Mouse (Mus musculus): ENCODE measurements around the gene Cdh13.
A peak's percentile ranks its signal among the peaks of the same experiment; 100 is the strongest.

The Cdh13 gene

DNA sequence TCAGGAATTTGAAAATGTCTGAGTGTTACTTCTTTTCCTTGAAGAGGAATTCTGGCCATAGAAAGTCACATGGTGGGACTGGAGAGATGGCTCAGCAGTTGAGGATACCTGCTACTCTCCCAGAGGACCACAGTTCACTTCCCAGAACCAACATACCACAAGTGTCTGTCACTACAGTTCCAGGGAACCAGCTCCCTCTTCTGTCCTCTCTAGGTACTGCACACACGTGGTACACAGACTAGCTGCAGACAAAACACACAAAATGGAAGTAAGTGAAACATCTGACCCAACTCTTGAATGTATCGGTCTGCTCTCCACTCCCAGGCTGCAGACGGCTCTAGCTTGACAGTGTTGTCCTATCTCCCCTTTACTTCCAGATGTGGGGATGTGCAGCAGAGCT lies 633.0 kb downstream of the Cdh13 start:
- DNase-seq (ENCODE audit: low spot score in 2 of 2): no peak

DNA sequence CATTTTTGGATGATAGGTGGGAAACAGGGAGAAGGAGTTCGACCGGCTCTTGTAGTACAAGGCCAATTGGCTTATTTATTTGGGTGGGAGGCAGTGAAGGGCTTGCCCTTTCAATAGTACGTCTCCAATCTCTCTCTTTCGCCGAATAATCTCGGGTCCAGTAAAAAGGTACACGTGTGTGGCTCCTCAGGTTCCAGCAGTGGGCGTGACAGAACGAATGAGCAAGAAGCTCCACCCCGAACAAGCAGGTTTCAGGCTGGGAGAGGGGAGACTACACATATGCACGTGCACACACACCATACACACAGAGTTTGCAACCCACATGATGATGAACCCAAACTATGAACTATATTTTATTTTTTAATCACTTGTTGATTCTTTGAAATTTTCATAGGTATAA lies 653.9 kb downstream of the Cdh13 start:
- no peak for DNase-seq (ENCODE audit: low spot score in 2 of 2)

DNA sequence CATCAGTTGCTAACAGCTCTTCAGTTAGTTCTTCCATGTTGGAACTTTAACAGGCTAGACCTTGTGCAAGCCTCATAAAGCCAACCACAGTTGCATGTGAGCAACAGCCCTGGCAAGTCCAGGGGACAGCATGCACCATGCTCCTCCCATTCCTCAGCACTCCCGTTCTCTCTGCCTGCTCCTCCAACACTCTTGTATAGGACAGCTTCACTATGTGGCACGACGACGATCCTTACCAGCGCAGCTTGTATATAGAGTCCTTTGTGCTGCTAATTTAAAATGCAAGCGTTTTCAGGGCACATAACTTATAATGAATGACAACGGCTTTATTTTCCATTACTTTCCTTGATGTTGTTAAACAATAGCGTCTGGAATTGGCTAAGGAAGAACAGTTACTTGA lies 654.5 kb downstream of the Cdh13 start:
- no peak for DNase-seq (ENCODE audit: low spot score in 2 of 2)

DNA sequence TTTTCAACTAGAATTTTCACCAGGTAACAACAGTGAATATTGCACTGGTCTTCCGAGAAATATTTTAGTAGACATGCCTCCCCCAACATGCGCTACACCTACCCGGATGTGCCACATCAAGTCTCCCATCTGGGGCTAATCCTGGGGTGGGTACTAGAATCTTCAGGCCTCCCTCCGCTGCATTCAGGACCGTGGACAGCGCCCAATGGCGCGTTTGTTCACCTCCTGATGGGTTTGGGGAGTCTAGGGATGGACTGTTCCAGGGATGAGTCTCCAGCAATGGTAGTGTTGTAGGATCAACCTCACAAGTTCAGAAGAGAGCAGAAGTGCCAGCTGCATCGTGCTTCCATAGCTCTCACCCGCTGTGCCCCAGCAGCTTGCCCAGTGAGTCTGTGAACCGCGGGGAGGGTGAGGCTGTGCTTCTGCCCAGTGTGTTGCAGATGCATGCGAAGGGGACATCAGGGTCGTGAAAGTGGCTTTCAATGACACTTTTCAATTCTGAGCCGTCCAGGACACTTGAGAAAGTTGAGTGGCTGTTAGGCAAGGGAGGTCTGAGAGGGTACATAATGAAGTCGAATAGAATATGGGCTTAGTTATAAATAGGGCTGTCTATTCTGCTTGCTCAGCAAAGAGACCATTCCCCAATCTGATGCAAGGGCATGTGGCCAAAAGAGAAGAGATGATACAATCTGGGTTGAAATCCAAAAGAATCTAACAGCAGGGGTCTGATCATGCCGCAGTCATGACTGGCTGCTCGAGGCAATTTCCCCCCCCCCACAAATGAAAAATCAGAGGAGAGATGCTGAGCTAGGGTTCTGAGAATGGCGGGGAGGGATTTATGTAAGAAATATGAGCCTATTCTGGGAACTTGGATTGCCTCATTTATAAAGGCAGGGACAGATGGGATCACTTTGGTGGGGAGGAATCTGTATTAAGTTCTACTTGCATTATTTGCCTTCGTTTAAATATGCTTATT lies 668.5 kb downstream of the Cdh13 start:
- no peak for DNase-seq (ENCODE audit: low spot score in 2 of 2)

DNA sequence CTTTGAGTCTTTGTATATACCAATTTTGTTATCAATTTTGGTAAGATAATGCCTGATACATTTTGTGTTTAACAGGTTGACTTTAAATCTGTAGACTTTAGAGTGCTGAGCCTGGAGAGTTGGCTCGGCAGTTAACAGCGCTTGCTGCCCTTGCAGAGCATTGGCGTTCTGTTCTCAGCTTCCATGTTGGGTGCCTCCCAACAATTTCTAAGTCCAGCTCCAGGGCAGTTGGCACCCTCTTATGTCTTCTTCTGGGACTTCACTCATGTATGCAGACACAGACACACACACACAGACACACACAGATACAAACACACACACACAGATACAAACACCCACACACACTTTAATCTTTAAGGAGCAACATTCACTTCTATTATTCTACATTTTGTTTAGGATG lies 672.6 kb downstream of the Cdh13 start:
- DNase-seq (ENCODE audit: low spot score in 2 of 2): no peak

DNA sequence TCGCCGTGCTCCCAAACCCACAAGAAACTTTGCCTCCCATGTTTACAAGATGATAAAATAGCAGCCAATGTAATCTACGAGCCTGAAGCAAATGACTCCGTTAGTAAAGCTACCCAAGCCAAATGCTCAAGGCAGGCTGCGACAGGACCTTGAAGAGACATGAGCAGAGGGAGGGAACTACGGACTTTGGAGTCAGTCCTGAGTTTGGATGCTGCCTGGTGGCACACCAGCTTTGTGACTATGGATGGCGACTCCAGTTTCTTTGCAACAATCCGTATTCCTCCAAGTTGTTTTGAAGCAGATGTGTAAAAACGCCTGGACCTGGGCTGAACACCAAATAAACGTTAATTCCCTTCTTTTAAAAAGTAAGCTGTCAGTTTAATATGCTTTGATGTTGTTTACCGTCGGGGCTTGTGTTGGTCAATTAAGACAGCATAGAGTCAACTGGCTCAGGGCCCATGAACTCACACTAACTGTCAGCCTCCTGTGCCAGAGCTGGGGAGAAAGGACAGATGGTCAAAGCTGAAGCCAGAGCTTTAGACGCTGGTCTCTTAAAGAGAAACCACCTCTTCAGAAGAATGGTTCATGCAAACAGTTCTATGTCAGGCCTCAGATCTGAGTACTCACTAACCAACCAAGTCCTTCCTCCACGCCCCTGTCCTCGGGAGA lies 678.5 kb downstream of the Cdh13 start:
- DNase-seq (ENCODE audit: low spot score in 2 of 2): no peak

DNA sequence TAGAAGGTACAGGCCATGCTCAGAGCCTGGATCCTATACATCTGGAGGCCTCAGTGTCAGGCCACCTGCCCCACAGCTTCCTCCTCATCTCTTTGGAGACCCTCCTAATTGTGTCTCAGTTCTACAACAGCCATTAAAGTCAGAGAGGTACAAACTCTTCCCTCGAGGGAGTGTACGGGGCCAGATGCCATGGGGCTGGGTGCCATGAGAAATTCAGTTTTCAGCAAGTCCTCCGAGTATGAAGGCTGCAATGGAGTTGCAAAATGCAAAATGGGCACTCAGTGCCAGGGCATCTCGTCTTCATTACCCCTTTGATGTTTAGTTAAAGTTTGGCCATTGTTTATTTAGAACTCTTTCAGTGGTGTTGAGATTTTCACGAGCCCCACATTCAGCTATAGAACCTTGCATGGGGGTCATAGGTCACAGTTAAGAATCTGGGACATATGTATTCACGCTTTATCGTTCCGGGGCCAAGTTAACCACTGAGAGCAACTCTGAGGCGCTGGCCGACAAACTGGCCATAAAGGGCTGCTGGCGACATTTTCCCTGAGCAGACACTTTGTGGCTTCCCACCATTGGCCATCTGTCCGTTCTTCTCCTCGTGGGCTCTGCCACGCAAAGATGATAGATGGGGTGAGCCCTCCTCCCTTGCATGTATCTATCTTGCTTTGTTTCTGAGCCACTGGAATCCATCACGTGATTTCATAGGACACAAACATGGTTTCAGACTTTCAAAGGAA lies 681.7 kb downstream of the Cdh13 start:
- DNase-seq (ENCODE audit: low spot score in 2 of 2): no peak

DNA sequence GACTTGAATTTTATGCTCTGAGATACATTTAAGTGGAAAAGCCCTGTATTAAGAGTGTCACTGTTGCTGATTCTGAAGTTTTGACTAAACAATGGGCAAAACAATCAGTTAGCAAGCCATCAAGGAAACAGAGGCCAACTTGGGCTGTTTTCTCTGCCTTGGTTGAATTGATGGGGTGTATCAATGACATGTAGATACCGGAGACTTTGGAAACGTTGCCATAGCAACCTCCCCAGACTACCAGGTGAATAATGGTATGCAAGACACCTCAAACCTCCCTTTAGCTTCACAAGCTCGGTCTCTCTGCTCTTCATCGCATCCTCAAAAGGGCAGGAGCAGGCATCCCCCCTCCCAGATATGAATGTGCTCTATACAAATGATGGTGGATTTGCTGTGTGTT lies 685.4 kb downstream of the Cdh13 start:
- no peak for DNase-seq (ENCODE audit: low spot score in 2 of 2)

DNA sequence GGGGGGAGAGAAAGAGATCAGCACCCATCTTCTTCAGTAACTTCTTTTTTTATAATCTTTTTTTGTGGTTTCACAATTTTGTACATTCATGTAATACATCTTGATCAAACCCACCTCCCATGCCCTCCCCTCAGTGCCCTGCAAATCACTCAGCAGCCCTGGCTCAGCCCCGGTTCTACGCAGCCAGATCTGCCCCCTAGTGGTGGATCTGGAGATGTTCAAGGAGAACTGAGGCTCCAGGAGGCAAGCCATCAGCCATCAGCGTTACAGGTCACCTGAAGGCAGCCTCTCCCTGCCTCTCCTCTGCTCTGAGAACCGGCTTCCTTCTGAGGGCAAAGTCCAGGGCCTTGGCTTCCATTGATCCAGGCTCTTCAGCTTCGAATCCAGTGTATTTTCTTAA lies 696.3 kb downstream of the Cdh13 start:
- DNase-seq (ENCODE audit: low spot score in 2 of 2): peak; percentile 36 to 38

DNA sequence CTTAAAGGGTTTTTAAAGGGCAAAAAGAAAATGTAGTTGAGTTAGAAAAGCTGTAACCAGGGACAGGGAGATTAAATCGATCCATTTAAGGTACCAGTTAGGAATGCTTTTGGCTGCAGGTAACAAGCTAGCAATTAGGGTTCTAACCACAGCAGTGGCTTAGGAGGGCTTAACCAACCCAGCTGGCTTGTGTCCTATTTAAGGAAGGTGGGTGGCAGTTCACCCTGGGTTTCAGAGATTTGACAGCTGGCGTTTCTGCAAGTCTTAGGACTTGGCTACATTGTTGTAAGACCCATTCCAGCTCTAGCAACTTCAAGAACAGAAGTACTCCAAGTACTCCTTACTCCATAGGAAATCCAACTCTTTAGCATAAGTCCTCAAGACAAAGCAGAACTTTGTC lies 700.2 kb downstream of the Cdh13 start:
- no peak for DNase-seq (ENCODE audit: low spot score in 2 of 2)

DNA sequence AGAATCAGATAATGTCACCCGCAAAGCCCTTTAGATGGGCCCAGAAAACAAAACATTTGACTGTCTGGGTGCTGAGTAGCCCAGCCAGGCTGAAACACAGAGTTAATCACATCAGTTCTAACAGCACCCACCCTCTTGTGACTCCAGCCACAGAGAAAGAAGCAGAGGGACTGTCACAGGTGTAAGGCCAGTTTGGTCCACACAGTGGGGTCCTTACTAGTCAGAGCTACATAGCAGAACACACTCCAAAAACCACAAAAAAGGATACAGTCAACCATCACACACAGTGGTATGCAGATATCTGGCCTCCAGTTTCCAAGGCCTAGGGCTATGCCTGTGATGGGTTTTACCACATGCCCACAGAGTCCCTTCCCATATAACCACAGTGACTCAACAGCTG lies 703.3 kb downstream of the Cdh13 start:
- DNase-seq (ENCODE audit: low spot score in 2 of 2): no peak

DNA sequence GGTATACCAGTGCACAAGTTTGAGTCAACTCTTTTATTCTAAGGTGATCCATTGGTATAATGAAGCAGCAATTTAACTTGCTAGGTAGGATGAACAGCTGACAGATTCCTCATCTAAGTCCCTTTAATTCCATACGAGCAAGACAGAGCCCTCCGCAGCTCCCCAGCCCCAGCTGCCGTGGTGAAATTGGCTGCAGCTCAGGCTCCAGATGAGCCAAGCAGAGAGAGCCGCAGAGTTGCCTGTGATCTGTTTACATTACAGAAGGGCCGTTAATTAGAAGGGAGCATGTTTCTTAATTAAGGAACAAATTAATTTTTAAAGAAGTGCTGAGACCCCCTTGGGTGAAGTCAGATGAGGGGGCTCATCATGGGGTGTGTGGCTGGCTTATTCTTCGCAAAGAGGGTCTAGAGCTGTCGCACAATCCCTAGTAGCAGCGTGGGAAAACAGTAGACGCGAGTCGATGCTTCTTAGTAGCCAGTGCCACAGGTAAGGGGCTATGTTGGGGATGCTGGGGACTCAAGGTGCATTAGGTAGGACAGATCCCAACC lies 712.2 kb downstream of the Cdh13 start:
- peak; percentile 35 to 40 for DNase-seq (ENCODE audit: low spot score in 2 of 2)

DNA sequence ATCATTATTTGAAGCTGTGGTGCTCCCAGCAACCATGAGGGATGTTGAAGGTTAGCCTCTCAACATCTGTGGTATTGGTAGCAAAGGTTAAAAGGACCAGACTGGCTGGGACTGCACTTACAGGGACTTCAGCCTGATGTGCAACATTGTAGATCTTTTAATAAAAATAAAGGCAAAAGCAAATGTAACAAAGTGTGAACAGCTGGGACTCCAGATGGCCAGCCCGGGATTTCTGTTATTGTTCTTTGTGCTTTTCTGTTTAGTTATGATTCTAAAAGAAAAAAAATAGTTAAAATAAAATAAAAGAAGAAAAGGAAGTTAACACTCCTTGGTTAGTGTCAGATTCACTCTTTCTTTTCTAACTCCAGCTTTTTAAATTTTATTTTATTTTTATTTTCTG lies 717.1 kb downstream of the Cdh13 start:
- DNase-seq (ENCODE audit: low spot score in 2 of 2): peak; percentile 40 to 41

DNA sequence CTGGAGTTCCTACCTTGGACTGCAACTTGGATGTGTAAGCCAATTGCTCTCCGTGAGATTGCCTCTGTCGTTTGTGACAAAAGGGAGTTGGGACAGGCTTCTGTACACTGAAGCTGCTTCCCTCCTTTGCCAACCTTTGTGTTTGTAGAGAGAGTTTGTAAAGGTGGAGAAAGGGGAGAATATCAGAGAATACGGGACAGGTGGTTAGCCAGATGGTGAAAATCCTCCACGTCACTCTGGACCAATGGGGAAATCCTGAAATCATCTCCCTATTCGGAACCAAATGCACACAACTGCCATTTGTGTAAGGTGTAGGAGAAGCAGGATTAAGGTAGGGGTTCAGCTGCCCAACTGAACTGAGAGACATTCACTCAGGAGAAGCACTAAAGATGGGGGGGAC lies 721.3 kb downstream of the Cdh13 start:
- DNase-seq (ENCODE audit: low spot score in 2 of 2): no peak

DNA sequence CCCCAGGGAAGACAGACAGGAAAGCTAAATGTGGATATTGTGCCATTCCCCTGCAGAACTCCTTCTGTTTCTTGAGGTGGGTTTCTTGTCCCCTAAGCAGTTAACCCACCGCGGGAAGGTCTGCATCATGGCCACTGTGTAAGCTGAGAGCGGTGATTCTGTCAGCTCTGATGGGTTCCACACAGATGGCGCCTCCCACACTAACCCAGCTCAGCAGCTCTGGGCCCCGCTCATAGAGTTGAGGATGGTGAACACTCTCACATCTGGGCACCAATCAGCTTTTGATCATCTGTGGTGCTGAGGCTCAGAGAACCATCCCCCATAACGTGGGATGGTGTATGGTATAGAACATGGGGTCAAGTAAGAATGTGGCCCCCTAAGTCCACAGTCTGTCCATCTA lies 735.1 kb downstream of the Cdh13 start:
- no peak for DNase-seq (ENCODE audit: low spot score in 2 of 2)

DNA sequence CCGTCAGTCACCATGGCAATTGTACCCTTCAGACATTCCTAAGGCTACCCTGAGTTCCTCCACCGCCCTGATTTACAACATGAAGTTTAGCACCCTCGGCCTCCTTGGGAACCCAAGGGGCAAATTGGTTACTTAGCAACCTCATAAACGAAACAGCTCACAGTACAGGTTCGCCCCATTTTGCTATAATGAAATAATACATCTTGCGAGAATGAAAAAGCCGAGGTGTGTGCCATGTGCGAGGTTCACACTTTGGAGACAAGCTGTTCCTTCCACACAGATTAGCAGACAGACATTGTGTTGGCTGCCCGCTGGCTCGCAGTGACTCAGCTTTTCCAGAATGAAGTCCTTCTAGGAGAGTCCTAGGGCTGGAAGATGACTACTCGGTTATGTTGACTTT lies 737.2 kb downstream of the Cdh13 start:
- DNase-seq (ENCODE audit: low spot score in 2 of 2): peak; percentile 62 to 74

DNA sequence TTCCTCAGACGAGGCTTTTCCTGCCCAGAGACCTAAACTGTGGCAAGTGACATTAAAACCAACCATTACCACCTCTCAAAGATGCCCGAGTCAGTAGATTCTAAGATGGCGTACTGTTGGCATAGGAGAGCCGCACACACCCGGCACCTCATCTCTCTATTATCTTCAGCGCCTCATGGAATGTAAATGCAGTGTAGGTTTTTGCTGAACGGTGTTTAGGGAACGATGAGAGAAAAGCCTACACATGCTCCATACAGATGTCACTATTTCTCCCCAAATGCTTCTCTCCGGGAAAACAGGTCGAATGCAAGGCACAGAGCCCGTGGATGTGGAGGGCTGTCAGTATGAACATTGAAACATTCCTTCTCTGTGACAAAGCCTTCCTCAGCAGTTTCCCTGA lies 737.9 kb downstream of the Cdh13 start:
- no peak for DNase-seq (ENCODE audit: low spot score in 2 of 2)

DNA sequence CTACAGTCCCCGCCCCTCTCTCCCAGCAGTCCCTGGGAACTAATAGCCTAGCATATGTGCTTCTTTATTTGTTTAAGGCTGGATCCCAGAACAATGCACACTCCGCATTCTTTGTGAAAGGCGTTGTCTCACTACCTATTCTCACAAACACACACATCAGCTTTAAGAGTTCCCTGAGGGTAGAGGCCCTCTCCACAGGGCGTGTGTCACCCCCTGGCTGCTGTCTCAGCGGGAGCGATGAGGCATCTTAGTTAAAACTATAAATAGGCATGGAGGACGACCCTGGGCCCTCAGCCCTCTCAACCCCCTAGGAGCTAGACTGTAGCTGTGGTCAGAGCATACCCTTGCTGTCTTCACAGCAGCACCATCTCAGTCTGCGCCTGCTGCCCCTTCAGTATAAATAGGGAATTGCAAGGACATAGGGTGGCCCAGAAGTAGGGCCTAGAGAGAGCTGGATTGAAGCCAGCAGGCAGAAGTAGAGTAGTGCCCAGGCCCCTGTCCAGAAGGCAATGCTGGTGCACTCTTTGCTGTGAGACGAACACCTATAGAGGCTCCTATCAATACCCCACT lies 738.9 kb downstream of the Cdh13 start:
- DNase-seq (ENCODE audit: low spot score in 2 of 2): no peak

DNA sequence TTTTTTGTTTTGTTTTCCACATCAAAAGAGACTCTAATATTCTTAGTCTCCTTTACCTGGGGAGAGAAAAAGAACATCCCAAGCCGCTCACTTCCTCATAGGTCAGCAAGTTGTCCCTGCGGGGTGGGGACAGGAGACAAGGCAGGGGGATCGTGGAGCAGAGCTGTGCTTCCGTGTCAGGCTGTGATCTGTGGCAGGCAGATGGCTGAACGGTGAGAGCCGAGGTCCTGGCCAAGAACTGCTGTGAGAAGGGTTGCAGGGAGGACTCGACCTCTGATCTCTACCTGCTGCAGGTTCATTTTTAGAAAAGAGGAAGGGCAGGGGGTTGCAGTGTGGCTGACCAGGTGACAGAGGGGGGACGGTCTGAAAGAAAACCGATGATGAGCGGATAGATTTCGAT lies 749.9 kb downstream of the Cdh13 start:
- DNase-seq (ENCODE audit: low spot score in 2 of 2): no peak

DNA sequence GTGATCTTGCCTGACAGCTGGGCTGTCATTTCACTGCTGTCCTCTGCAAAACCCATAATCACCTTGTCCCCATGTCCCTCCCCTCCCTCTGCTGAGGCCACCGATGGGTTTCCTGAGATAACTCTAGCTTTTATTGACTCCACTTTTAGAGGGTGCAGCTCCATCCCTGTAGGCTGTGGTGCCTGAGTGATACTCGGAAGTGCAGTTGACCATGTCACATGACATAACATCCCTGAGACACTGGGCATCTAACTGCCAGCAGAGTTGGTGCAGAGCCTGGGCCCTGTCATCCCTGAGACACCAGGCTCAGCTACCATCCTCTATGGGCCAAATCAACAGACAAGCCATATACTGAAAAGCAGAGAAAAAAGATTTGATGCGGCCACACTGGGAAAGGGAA lies 750.5 kb downstream of the Cdh13 start:
- no peak for DNase-seq (ENCODE audit: low spot score in 2 of 2)

DNA sequence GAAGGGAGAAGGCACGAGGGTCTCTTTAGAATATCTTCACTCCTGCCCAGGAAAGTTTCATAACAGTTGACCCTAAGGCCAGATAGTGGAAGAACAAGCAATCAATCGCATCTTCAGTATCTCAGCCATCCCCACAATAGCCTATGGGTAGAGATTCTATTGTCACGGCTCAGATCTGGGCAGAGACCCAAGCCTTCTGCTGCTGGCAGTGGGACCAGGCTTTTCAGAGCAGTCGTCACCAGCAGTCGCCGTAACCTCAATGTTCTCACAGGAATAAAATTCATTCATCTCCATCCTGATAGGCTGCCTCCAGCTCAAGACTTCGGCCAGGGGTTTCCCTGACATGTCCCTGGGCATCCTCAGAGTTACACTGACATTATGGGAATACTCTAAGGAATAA lies 751.6 kb downstream of the Cdh13 start:
- peak; percentile 77 to 83 for DNase-seq (ENCODE audit: low spot score in 2 of 2)

DNA sequence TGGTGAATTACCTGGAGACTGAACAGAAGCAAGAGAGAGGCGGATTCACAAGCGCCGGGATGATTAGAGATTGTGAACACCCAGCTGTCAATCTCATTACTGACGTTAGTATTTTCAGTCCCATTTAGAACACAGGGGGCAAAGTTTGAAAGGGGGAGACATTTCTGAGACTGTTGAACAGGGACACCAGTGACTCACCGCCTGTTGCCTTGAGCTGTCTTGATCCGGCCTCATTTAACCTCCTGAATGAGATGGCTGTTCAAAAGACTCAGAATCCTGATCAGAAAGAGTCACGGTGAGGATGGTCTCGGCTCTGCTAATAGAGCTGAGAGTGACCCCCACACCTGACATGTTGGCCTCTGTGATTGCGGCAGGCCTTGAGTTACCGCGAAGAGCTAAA lies 754.0 kb downstream of the Cdh13 start:
- no peak for DNase-seq (ENCODE audit: low spot score in 2 of 2)
